Comparison of ENCODE assay signal across 26 mouse cellular contexts in genomic region chr12:69235782-69236181, GRCm38 (mm10). TPM values are rescaled to one million over a fixed set of nuclear protein-coding genes. Genes with fewer than 3 reads are reported as not detected.
A peak's percentile ranks its signal among the peaks of the same experiment; 100 is the strongest.
DNase-seq lines count a peak whose midpoint lies in the region; ATAC-seq and TF ChIP-seq lines count a peak whose summit lies in the region.
"Had no signal": no experiment of that assay in that cellular context is flagged by ENCODE, and none has a peak within 500 bp of the region (broad histone marks: within the 10 kb centered on the region; RNA-seq: fewer than 3 reads in every experiment).

No protein-coding gene starts in this region.

- no peak for TF ChIP-seq CTCF in testis, adult 2 months (IDR thresholded peaks at IDR 0.05; ENCODE audit: control insufficient read depth, insufficient read depth, insufficient replicate concordance, low read depth, low read length)

- H3K4me2 ChIP-seq in lung, embryonic 16.5 days (ENCODE audit: low read depth, low read length) = no peak overlapping the region
- no peak overlapping the region for H3K4me2 ChIP-seq in stomach, embryonic 15.5 days
- H3K4me2 ChIP-seq in neural tube, embryonic 15.5 days = no peak overlapping the region
- H3K4me2 ChIP-seq: embryonic facial prominence, embryonic 13.5 days; forebrain, embryonic 13.5 days; heart, embryonic 11.5 days; hindbrain, embryonic 12.5 days; hindbrain, embryonic 15.5 days had no signal

- no peaks in the 10 kb centered on the region for H3K36me3 ChIP-seq in lung, embryonic 16.5 days (ENCODE audit: control insufficient read depth, insufficient read depth, low read length)
- H3K36me3 ChIP-seq in testis, adult 2 months (ENCODE audit: control insufficient read depth, insufficient read depth, low read length) = no peaks in the 10 kb centered on the region
- no peaks in the 10 kb centered on the region for H3K36me3 ChIP-seq in stomach, embryonic 15.5 days
- H3K36me3 ChIP-seq in neural tube, embryonic 15.5 days = no peaks in the 10 kb centered on the region
- H3K36me3 ChIP-seq: embryonic facial prominence, embryonic 10.5 days; embryonic facial prominence, embryonic 13.5 days; forebrain, embryonic 10.5 days; hindbrain, embryonic 12.5 days; hindbrain, embryonic 15.5 days had no signal

- 49% methylated on average over 6 of the region's 6 CpGs for WGBS in lung, embryonic 16.5 days
- 78% methylated on average over 6 of the region's 6 CpGs for WGBS in stomach, embryonic 15.5 days
- WGBS in neural tube, embryonic 15.5 days = 92% methylated on average over 6 of the region's 6 CpGs

- peak; percentile 64 for ATAC-seq in lung, embryonic 16.5 days (ENCODE audit: low read depth)
- ATAC-seq in stomach, embryonic 15.5 days (ENCODE audit: insufficient read depth, low FRiP score, low read depth) = peak; percentile 75
- no peak for ATAC-seq in neural tube, embryonic 15.5 days (ENCODE audit: low FRiP score)
- ATAC-seq: activated CD4-positive, CD25-positive, alpha-beta regulatory T cell, adult 4 months; forebrain, embryonic 13.5 days; forebrain, embryonic 16.5 days had no signal

- TF ChIP-seq POLR2A in testis, adult 2 months (IDR thresholded peaks at IDR 0.05; ENCODE audit: control insufficient read depth, low read depth, low read length) = no peak

- H3K4me1 ChIP-seq in lung, embryonic 16.5 days (replicated peaks; ENCODE audit: control insufficient read depth, insufficient read depth, low read length) = no peaks in the 10 kb centered on the region
- H3K4me1 ChIP-seq in testis, adult 2 months (ENCODE audit: control insufficient read depth, insufficient read depth, low read length) = peaks cover 5% of the 10 kb centered on the region
- H3K4me1 ChIP-seq in stomach, embryonic 15.5 days = no peaks in the 10 kb centered on the region
- H3K4me1 ChIP-seq in neural tube, embryonic 15.5 days = peaks cover 4% of the 10 kb centered on the region
- H3K4me1 ChIP-seq: embryonic facial prominence, embryonic 13.5 days had no signal

- DNase-seq in lung, postnatal 25 days (ENCODE audit: low spot score) = no peak
- no peak for DNase-seq in testis, postnatal 10 days (ENCODE audit: low spot score)
- DNase-seq in layer of hippocampus, postnatal 10 days (ENCODE audit: low spot score in 2 of 2) = no peak
- DNase-seq: adrenal gland, adult 8-10 months; adrenal gland, postnatal 25 days; cerebellum, adult 11-12 months; cerebellum, adult 8-10 months; cerebellum, postnatal 10 days; cerebellum, postnatal 36 days; embryo, embryonic 11 days; gastrocnemius, adult 2 months; gastrocnemius, postnatal 14 days; heart, adult 11 months had no signal

- H3K4me3 ChIP-seq in lung, embryonic 16.5 days (ENCODE audit: low read length) = no peak overlapping the region
- H3K4me3 ChIP-seq in testis, adult 2 months (ENCODE audit: control insufficient read depth, low read depth, low read length) = peak overlapping the region; percentile 42
- H3K4me3 ChIP-seq in stomach, embryonic 15.5 days (replicated peaks) = no peak overlapping the region
- no peak overlapping the region for H3K4me3 ChIP-seq in neural tube, embryonic 15.5 days (replicated peaks)
- H3K4me3 ChIP-seq: embryonic facial prominence, embryonic 10.5 days; embryonic facial prominence, embryonic 13.5 days; forebrain, embryonic 10.5 days; forebrain, embryonic 13.5 days; gastrocnemius, adult 2 months; hindbrain, embryonic 12.5 days; hindbrain, embryonic 15.5 days had no signal

- no peaks in the 10 kb centered on the region for H3K27me3 ChIP-seq in lung, embryonic 16.5 days (ENCODE audit: control insufficient read depth, insufficient read depth, low read depth, low read length)
- H3K27me3 ChIP-seq in testis, adult 2 months (ENCODE audit: control insufficient read depth, insufficient read depth, low read length) = no peaks in the 10 kb centered on the region
- no peaks in the 10 kb centered on the region for H3K27me3 ChIP-seq in stomach, embryonic 15.5 days (replicated peaks)
- no peaks in the 10 kb centered on the region for H3K27me3 ChIP-seq in neural tube, embryonic 15.5 days (replicated peaks)
- H3K27me3 ChIP-seq: embryonic facial prominence, embryonic 13.5 days; forebrain, embryonic 13.5 days; hindbrain, embryonic 12.5 days; hindbrain, embryonic 15.5 days had no signal

- no peaks in the 10 kb centered on the region for H3K9me3 ChIP-seq in lung, embryonic 16.5 days (ENCODE audit: control insufficient read depth, low read length)
- H3K9me3 ChIP-seq in stomach, embryonic 15.5 days = no peaks in the 10 kb centered on the region
- H3K9me3 ChIP-seq in neural tube, embryonic 15.5 days (replicated peaks) = no peaks in the 10 kb centered on the region
- H3K9me3 ChIP-seq: embryonic facial prominence, embryonic 10.5 days; embryonic facial prominence, embryonic 13.5 days; forebrain, embryonic 10.5 days; forebrain, embryonic 13.5 days; hindbrain, embryonic 12.5 days; hindbrain, embryonic 15.5 days had no signal

- no peak overlapping the region for H3K27ac ChIP-seq in lung, embryonic 16.5 days (ENCODE audit: low read length)
- H3K27ac ChIP-seq in testis, adult 2 months (ENCODE audit: control insufficient read depth, insufficient read depth, low read depth, low read length) = 0 out of 2 replicates have a peak overlapping the region, but pooled peaks have one; percentile 21
- no peak overlapping the region; the same call in 1 of the 2 replicates for H3K27ac ChIP-seq in stomach, embryonic 15.5 days
- no peak overlapping the region for H3K27ac ChIP-seq in neural tube, embryonic 15.5 days (replicated peaks)
- H3K27ac ChIP-seq: embryonic facial prominence, embryonic 10.5 days; embryonic facial prominence, embryonic 13.5 days; forebrain, embryonic 10.5 days; forebrain, embryonic 13.5 days; gastrocnemius, adult 2 months; hindbrain, embryonic 12.5 days; hindbrain, embryonic 15.5 days had no signal

- H3K9ac ChIP-seq in lung, embryonic 16.5 days (ENCODE audit: low read length) = no peak overlapping the region
- H3K9ac ChIP-seq in stomach, embryonic 15.5 days = no peak overlapping the region
- no peak overlapping the region for H3K9ac ChIP-seq in neural tube, embryonic 15.5 days (replicated peaks)
- H3K9ac ChIP-seq: embryonic facial prominence, embryonic 13.5 days; forebrain, embryonic 13.5 days; hindbrain, embryonic 12.5 days; hindbrain, embryonic 15.5 days had no signal

RNA-seq across cellular contexts. Expression of gene Klhdc1, which starts 5.2 kb away (rescaled TPM):
- 6.2 and 7.8 TPM in 2 replicates for polyA plus RNA-seq in lung, embryonic 16.5 days (2015; fragmentation: Nextera tagmentation; extraction: Ambion mirVana)
- polyA plus RNA-seq in testis, adult 2 months (2012; rRNA removed) = 66.4 and 82.1 TPM in 2 replicates
- polyA plus RNA-seq in stomach, embryonic 15.5 days (2015; fragmentation: Nextera tagmentation; extraction: Ambion mirVana) = 9.0 and 9.2 TPM in 2 replicates
- polyA plus RNA-seq in neural tube, embryonic 15.5 days (2015; fragmentation: Nextera tagmentation; extraction: Ambion mirVana) = 14.9 and 17.7 TPM in 2 replicates
- total RNA-seq in layer of hippocampus, postnatal 10 days (2021) = 10 to 100 TPM; 14.2 to 16.2 TPM

RNA-seq across cellular contexts. Expression of gene Pole2, which starts 7.8 kb away (rescaled TPM):
- 28.3 and 28.6 TPM in 2 replicates for polyA plus RNA-seq in lung, embryonic 16.5 days (2015; fragmentation: Nextera tagmentation; extraction: Ambion mirVana)
- polyA plus RNA-seq in testis, adult 2 months (2012; rRNA removed) = 46.0 and 63.4 TPM in 2 replicates
- 24.3 and 27.1 TPM in 2 replicates for polyA plus RNA-seq in stomach, embryonic 15.5 days (2015; fragmentation: Nextera tagmentation; extraction: Ambion mirVana)
- 4.4 and 9.6 TPM in 2 replicates for polyA plus RNA-seq in neural tube, embryonic 15.5 days (2015; fragmentation: Nextera tagmentation; extraction: Ambion mirVana)
- total RNA-seq in layer of hippocampus, postnatal 10 days (2021) = 1 to 10 TPM; 1.0 to 1.3 TPM

RNA-seq across cellular contexts. Expression of gene Gm49384, which starts 31.7 kb away (rescaled TPM):
- polyA plus RNA-seq in lung, embryonic 16.5 days (2015; fragmentation: Nextera tagmentation; extraction: Ambion mirVana) = 25.8 and 27.2 TPM in 2 replicates
- polyA plus RNA-seq in testis, adult 2 months (2012; rRNA removed) = 0.11 and 0.20 TPM in 2 replicates
- polyA plus RNA-seq in stomach, embryonic 15.5 days (2015; fragmentation: Nextera tagmentation; extraction: Ambion mirVana) = 21.5 and 25.9 TPM in 2 replicates
- 9.5 and 13.7 TPM in 2 replicates for polyA plus RNA-seq in neural tube, embryonic 15.5 days (2015; fragmentation: Nextera tagmentation; extraction: Ambion mirVana)
- total RNA-seq in layer of hippocampus, postnatal 10 days (2021) = 1 to 10 TPM; 6.5 TPM

RNA-seq across cellular contexts. Expression of gene Dnaaf2, which starts 37.6 kb away (rescaled TPM):
- polyA plus RNA-seq in lung, embryonic 16.5 days (2015; fragmentation: Nextera tagmentation; extraction: Ambion mirVana) = 8.0 and 10.0 TPM in 2 replicates
- 22.3 and 28.3 TPM in 2 replicates for polyA plus RNA-seq in testis, adult 2 months (2012; rRNA removed)
- 9.9 and 10.0 TPM in 2 replicates for polyA plus RNA-seq in stomach, embryonic 15.5 days (2015; fragmentation: Nextera tagmentation; extraction: Ambion mirVana)
- 7.7 and 8.4 TPM in 2 replicates for polyA plus RNA-seq in neural tube, embryonic 15.5 days (2015; fragmentation: Nextera tagmentation; extraction: Ambion mirVana)
- total RNA-seq in layer of hippocampus, postnatal 10 days (2021) = 1 to 10 TPM; 2.5 to 2.6 TPM

RNA-seq across cellular contexts. Expression of gene Gm49383, which starts 38.9 kb away (rescaled TPM):
- polyA plus RNA-seq in lung, embryonic 16.5 days (2015; fragmentation: Nextera tagmentation; extraction: Ambion mirVana) = 27.7 and 28.2 TPM in 2 replicates
- 0.11 TPM in 1 of 2 replicates, not detected in the other for polyA plus RNA-seq in testis, adult 2 months (2012; rRNA removed)
- polyA plus RNA-seq in stomach, embryonic 15.5 days (2015; fragmentation: Nextera tagmentation; extraction: Ambion mirVana) = 26.4 and 28.3 TPM in 2 replicates
- polyA plus RNA-seq in neural tube, embryonic 15.5 days (2015; fragmentation: Nextera tagmentation; extraction: Ambion mirVana) = 9.4 and 18.8 TPM in 2 replicates
- total RNA-seq in layer of hippocampus, postnatal 10 days (2021) = 1 to 10 TPM; 4.0 to 6.5 TPM
